In the genomic region with DNA sequence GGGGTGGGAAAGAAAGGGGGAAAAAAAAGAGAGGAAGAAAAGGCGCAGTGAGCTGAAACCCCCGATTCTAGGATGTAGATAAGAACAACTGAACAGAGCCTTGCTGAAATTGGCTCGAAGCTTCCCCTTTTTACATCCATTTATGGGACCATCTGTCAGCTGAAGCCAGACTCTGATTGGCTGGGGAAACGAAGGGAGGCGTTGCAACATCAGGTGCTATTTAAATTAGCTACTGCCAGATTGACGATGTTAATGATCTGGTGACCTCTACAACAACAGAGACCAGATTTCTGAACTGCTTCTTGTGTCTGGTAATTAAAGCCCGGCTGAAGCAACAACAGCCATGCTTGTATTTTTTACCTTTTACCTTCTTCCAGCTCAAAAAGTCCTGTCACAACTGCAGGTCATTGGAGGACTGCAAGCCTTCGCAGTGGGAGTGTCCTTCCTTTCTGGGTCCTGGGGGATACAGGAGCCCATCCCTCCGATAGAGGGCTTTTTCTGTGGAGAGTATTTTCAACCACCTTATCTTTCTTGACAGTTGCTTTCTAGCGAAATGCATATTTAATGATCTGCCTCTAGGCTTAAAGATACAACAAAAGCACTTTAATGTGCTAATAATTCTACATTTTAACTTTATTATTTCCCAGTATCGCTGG, we compare ENCODE assay signal across 9 mouse cellular contexts.
DNase-seq lines count a peak whose midpoint lies in the region; ATAC-seq and TF ChIP-seq lines count a peak whose summit lies in the region.
"Had no signal": no experiment of that assay in that cellular context is flagged by ENCODE, and none has a peak within 500 bp of the region (broad histone marks: within the 10 kb centered on the region; RNA-seq: fewer than 3 reads in every experiment).

No protein-coding gene starts in this region.

- no peak overlapping the region for H3K27ac ChIP-seq in thymus, adult 2 months (ENCODE audit: control insufficient read depth, insufficient read depth, low read length)
- peak overlapping the region; percentile 88 for H3K27ac ChIP-seq in forebrain, embryonic 10.5 days
- peak overlapping the region; percentile 91 for H3K27ac ChIP-seq in neural tube, embryonic 11.5 days (ENCODE audit: low read depth, low read length)

- no peak overlapping the region for H3K4me3 ChIP-seq in thymus, adult 2 months (ENCODE audit: control insufficient read depth, insufficient read depth, low read length)
- peak overlapping the region; percentile 48 for H3K4me3 ChIP-seq in forebrain, embryonic 10.5 days
- peak overlapping the region; percentile 36 for H3K4me3 ChIP-seq in neural tube, embryonic 11.5 days (ENCODE audit: low read depth, low read length)
- H3K4me3 ChIP-seq: megakaryocyte, embryonic 14.5 days had no signal

- 21% methylated on average over 11 of the region's 11 CpGs for WGBS in thymus, adult 2 months
- 26% methylated on average over 11 of the region's 11 CpGs for WGBS in forebrain, embryonic 10.5 days
- 17% methylated on average over 11 of the region's 11 CpGs for WGBS in neural tube, embryonic 11.5 days

- no peaks in the 10 kb centered on the region for H3K9me3 ChIP-seq in forebrain, embryonic 10.5 days
- no peaks in the 10 kb centered on the region for H3K9me3 ChIP-seq in neural tube, embryonic 11.5 days (ENCODE audit: control insufficient read depth, low read length)
- H3K9me3 ChIP-seq: megakaryocyte, embryonic 14.5 days had no signal

- peak; percentile 48 for ATAC-seq in neural tube, embryonic 11.5 days (ENCODE audit: insufficient read depth, low FRiP score, low TSS enrichment)

- H3K27me3 ChIP-seq in thymus, adult 2 months (ENCODE audit: control insufficient read depth, insufficient read depth, low read length) = no peaks in the 10 kb centered on the region
- H3K27me3 ChIP-seq in forebrain, embryonic 10.5 days (ENCODE audit: poor library complexity, severe bottlenecking) = no peaks in the 10 kb centered on the region
- H3K27me3 ChIP-seq in neural tube, embryonic 11.5 days (ENCODE audit: control insufficient read depth, insufficient read depth, low read length) = no peaks in the 10 kb centered on the region

- no peak overlapping the region for H3K9ac ChIP-seq in neural tube, embryonic 11.5 days (ENCODE audit: low read length)

- H3K4me1 ChIP-seq in thymus, adult 2 months (replicated peaks; ENCODE audit: control insufficient read depth, insufficient read depth, low read length) = no peaks in the 10 kb centered on the region; the same call in 1 of the 2 replicates
- peaks cover 84% of the 10 kb centered on the region for H3K4me1 ChIP-seq in forebrain, embryonic 10.5 days
- H3K4me1 ChIP-seq in neural tube, embryonic 11.5 days (ENCODE audit: control insufficient read depth, insufficient read depth, low read length) = no peaks in the 10 kb centered on the region; the same call in 1 of the 2 replicates

- no peak for TF ChIP-seq CTCF in thymus, adult 2 months (IDR thresholded peaks at IDR 0.05; ENCODE audit: borderline replicate concordance, control insufficient read depth, extremely low read depth, insufficient read depth, low read length, poor library complexity)

- H3K4me2 ChIP-seq in neural tube, embryonic 11.5 days (ENCODE audit: low read depth) = peak overlapping the region; percentile 42

- no peaks in the 10 kb centered on the region for H3K36me3 ChIP-seq in thymus, adult 2 months (ENCODE audit: control insufficient read depth, insufficient read depth, low read length)
- no peaks in the 10 kb centered on the region for H3K36me3 ChIP-seq in forebrain, embryonic 10.5 days (replicated peaks)
- H3K36me3 ChIP-seq in neural tube, embryonic 11.5 days (ENCODE audit: control insufficient read depth, insufficient read depth, low read length) = no peaks in the 10 kb centered on the region

- no peak for TF ChIP-seq POLR2A in thymus, adult 2 months (IDR thresholded peaks at IDR 0.05; ENCODE audit: control insufficient read depth, extremely low read depth, insufficient read depth, low read length, poor library complexity)

- peak; percentile 4 for DNase-seq in thymus, adult 2 months
- DNase-seq in thymus, postnatal 25 days = no peak
- no peak for DNase-seq in forebrain, embryonic 10.5 days (ENCODE audit: extremely low spot score, low spot score)
- DNase-seq in layer of hippocampus, adult 9-10 months (ENCODE audit: low spot score) = peak; percentile 48
- DNase-seq in neural tube, embryonic 11.5 days (ENCODE audit: low spot score) = peak; percentile 68
- no peak for DNase-seq in testis, postnatal 14 days (ENCODE audit: low spot score)
- DNase-seq in ovary, postnatal 14 days (ENCODE audit: low spot score) = no peak
- DNase-seq in lung, postnatal 25 days (ENCODE audit: low spot score) = no peak

Comparison
In these comparisons a context has a peak if more than half of its experiments do, and no peak if none do; other contexts are left out.
1. DNase-seq: peak in thymus, adult 2 months (single experiment), layer of hippocampus, adult 9-10 months (single experiment) and neural tube, embryonic 11.5 days (single experiment); none in thymus, postnatal 25 days (single experiment), forebrain, embryonic 10.5 days (single experiment), testis, postnatal 14 days (single experiment), ovary, postnatal 14 days (single experiment) and lung, postnatal 25 days (single experiment).